Mouse (Mus musculus): ENCODE results near the gene Gnptab. TPM values are rescaled to one million over a fixed set of nuclear protein-coding genes. Genes with fewer than 3 reads are reported as not detected.

Gene Gnptab
- total and polyA plus RNA-seq, 2 experiments from 2014 or later: 24.0 to 56.0 TPM

DNA sequence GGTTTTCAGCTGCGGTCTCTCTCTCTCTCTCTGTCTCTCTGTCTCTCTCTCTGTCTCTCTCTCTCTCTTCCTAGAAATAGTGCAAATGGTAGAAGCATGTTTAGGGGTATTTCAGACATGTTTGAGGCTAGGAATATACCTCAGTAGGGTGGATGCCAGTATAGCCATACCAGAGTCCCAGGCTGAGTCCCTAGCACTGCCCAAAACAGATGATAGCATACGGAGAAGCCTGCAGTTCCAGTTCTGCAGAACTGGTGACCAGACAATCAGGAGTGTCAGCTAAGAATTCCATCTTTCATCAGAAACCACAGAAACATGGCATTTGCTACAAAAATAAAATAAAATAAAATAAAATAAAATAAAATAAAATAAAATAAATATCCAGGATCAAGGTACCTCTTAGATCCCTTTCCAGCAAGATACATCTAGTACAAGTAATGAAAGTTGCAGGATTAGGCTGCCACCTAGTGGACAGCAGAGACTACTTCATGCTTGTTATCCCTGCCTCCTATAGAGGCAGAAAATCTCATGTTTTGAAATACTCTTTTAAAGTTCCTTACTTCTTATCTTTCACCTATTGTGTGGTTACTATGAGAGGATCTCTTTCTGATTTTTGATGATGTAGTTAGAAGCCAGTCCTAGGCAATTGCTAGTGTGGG lies 47.4 kb downstream of the Gnptab start:
- Histone ChIP-seq H3K9ac (replicated peaks; ENCODE audit: low read length, poor library complexity, severe bottlenecking) (no peak overlapping the region), H3K4me1 (ENCODE audit: insufficient read depth, low read length) (no peaks in the 10 kb centered on the region), H3K4me2 (ENCODE audit: low read depth, low read length, poor library complexity, severe bottlenecking) (no peak overlapping the region), H3K4me3 (ENCODE audit: low read depth, low read length) (no peak overlapping the region), H3K9me3 (ENCODE audit: low read length) (no peaks in the 10 kb centered on the region), H3K27me3 (ENCODE audit: insufficient read depth, low read length) (no peaks in the 10 kb centered on the region), H3K36me3 (ENCODE audit: insufficient read depth, low read length) (peaks cover 36% of the 10 kb centered on the region), H3K27ac (ENCODE audit: low read depth, low read length) (no peak overlapping the region)
- DNase-seq (ENCODE audit: low spot score): peak; percentile 85
- peak; percentile 89 for TF ChIP-seq CTCF (IDR thresholded peaks at IDR 0.05)
- peak; percentile 87 for ATAC-seq (ENCODE audit: low FRiP score)
- 94% methylated on average over 2 of the region's 2 CpGs for WGBS

DNA sequence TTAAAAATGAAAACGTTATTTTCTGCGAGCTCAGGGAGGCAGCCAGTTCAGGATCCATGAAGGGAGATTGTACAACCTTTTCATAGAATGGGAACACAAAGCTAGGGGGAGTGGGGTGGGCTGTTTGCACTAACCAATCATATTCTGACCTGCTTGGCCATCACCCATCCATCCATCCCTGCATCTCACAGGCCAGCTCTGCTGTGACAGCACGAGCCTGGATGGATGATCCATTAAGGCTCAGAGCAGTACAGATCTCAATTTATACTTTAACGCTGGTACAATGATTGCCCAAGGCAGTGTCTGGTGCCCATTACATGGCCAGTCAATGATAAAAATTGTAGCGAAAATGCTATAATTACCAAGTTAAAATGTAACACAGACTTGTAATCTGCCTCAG lies 48.0 kb downstream of the Gnptab start:
- ATAC-seq (ENCODE audit: low FRiP score) (no peak), DNase-seq (ENCODE audit: low spot score) (no peak)
- H3K36me3 ChIP-seq (ENCODE audit: insufficient read depth, low read length): peaks cover 39% of the 10 kb centered on the region
- H3K9me3 ChIP-seq (ENCODE audit: low read length): no peaks in the 10 kb centered on the region
- no peak overlapping the region for H3K9ac ChIP-seq (replicated peaks; ENCODE audit: low read length, poor library complexity, severe bottlenecking)
- no peaks in the 10 kb centered on the region for H3K4me1 ChIP-seq (ENCODE audit: insufficient read depth, low read length)
- H3K27me3 ChIP-seq (ENCODE audit: insufficient read depth, low read length): no peaks in the 10 kb centered on the region
- H3K4me3 ChIP-seq (ENCODE audit: low read depth, low read length): no peak overlapping the region
- H3K4me2 ChIP-seq (ENCODE audit: low read depth, low read length, poor library complexity, severe bottlenecking): no peak overlapping the region
- TF ChIP-seq CTCF (IDR thresholded peaks at IDR 0.05): no peak
- 56% methylated on average over 5 of the region's 5 CpGs for WGBS
- no peak overlapping the region for H3K27ac ChIP-seq (ENCODE audit: low read depth, low read length)

DNA sequence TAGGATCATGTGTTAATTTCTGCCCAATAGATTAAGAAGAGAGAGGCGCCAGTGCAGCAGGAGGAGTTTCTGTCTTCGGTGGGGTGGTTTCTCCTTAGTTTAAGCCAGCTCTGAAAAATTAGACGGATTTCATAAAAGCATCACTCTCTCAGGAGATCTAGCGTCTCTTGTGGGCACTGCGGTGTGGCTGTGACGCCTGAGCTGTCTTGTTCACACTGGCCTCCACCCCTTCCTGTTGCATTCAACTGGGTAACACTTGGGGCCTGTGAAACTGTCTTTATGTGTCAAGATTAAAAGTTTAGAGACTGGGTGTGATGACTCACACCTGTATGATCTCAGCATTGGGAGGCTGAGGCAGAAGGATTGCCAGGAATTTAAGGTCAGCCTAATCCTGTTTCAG lies 49.1 kb downstream of the Gnptab start:
- ATAC-seq (ENCODE audit: low FRiP score): no peak
- no peak for TF ChIP-seq CTCF (IDR thresholded peaks at IDR 0.05)
- H3K36me3 ChIP-seq (ENCODE audit: insufficient read depth, low read length): peaks cover 39% of the 10 kb centered on the region

DNA sequence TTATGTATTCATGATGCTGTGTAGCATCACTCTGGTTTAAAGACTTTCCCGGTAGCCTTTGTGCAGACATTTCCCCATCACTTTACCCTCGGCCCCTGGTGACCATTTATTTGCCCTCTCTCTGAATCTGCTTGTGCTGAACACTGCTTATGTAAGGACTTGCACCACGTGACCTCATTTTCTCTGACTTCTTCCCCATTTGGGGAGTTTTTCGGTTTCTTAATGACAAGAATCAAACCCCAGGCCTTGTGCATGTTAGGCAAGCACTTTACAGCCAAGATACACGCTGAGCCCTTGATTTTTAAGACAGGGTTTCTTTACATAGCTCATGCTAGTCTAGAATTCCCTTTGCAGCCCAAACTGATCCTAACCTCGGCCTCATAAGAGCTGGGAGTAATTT lies 62.3 kb downstream of the Gnptab start:
- H3K27me3 ChIP-seq (ENCODE audit: insufficient read depth, low read length): no peaks in the 10 kb centered on the region
- H3K9me3 ChIP-seq (ENCODE audit: low read length): no peaks in the 10 kb centered on the region
- WGBS: 93% methylated on average over 6 of the region's 6 CpGs
- H3K27ac ChIP-seq (ENCODE audit: low read depth, low read length): no peak overlapping the region
- ATAC-seq (ENCODE audit: low FRiP score): no peak
- no peak for TF ChIP-seq CTCF (IDR thresholded peaks at IDR 0.05)
- H3K9ac ChIP-seq (replicated peaks; ENCODE audit: low read length, poor library complexity, severe bottlenecking): no peak overlapping the region
- no peak for DNase-seq (ENCODE audit: low spot score)
- H3K4me3 ChIP-seq (ENCODE audit: low read depth, low read length): no peak overlapping the region
- H3K36me3 ChIP-seq (ENCODE audit: insufficient read depth, low read length): peaks cover 31% of the 10 kb centered on the region
- no peaks in the 10 kb centered on the region for H3K4me1 ChIP-seq (ENCODE audit: insufficient read depth, low read length)
- no peak overlapping the region for H3K4me2 ChIP-seq (ENCODE audit: low read depth, low read length, poor library complexity, severe bottlenecking)

More for the DNA sequence above, 49.1 kb downstream of the Gnptab start:
- no peak for DNase-seq (ENCODE audit: low spot score)
- Histone ChIP-seq H3K27me3 (ENCODE audit: insufficient read depth, low read length) (no peaks in the 10 kb centered on the region), H3K4me2 (ENCODE audit: low read depth, low read length, poor library complexity, severe bottlenecking) (no peak overlapping the region), H3K27ac (ENCODE audit: low read depth, low read length) (no peak overlapping the region), H3K9me3 (ENCODE audit: low read length) (no peaks in the 10 kb centered on the region), H3K4me1 (ENCODE audit: insufficient read depth, low read length) (no peaks in the 10 kb centered on the region), H3K4me3 (ENCODE audit: low read depth, low read length) (no peak overlapping the region), H3K9ac (replicated peaks; ENCODE audit: low read length, poor library complexity, severe bottlenecking) (no peak overlapping the region)
- 94% methylated on average over 6 of the region's 6 CpGs for WGBS

DNA sequence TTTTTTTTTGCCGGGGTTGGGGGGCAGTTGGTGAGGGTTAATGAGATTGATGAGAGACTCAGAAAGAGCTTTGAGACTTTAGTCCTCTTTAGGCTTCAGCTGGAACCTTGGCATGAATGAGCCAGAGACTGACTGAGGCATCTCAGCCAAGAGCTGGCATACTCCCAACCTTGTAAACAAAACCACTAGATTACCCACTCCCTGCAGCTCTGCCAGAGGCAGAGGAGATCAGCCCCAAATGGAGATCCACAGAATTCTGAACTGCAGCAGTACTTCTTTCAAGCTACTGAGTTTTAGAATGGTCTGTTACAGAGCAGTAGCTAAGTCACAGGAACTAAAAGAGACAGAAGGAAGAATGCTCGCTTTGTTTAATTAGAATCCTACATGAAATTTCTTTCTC lies 72.3 kb downstream of the Gnptab start:
- H3K4me2 ChIP-seq (ENCODE audit: low read depth, low read length, poor library complexity, severe bottlenecking): no peak overlapping the region
- H3K4me3 ChIP-seq (ENCODE audit: low read depth, low read length): no peak overlapping the region
- no peaks in the 10 kb centered on the region for H3K4me1 ChIP-seq (ENCODE audit: insufficient read depth, low read length)
- TF ChIP-seq CTCF (IDR thresholded peaks at IDR 0.05): no peak
- no peaks in the 10 kb centered on the region for H3K9me3 ChIP-seq (ENCODE audit: low read length)
- no peaks in the 10 kb centered on the region for H3K27me3 ChIP-seq (ENCODE audit: insufficient read depth, low read length)
- DNase-seq (ENCODE audit: low spot score): peak; percentile 91
- H3K27ac ChIP-seq (ENCODE audit: low read depth, low read length): no peak overlapping the region
- WGBS: 59% methylated on average over 2 of the region's 2 CpGs
- peaks cover 7% of the 10 kb centered on the region; the same call in 1 of the 2 replicates for H3K36me3 ChIP-seq (ENCODE audit: insufficient read depth, low read length)
- ATAC-seq (ENCODE audit: low FRiP score): 0 out of 2 replicates have a peak, but pooled peaks have one; percentile 47
- H3K9ac ChIP-seq (replicated peaks; ENCODE audit: low read length, poor library complexity, severe bottlenecking): no peak overlapping the region

DNA sequence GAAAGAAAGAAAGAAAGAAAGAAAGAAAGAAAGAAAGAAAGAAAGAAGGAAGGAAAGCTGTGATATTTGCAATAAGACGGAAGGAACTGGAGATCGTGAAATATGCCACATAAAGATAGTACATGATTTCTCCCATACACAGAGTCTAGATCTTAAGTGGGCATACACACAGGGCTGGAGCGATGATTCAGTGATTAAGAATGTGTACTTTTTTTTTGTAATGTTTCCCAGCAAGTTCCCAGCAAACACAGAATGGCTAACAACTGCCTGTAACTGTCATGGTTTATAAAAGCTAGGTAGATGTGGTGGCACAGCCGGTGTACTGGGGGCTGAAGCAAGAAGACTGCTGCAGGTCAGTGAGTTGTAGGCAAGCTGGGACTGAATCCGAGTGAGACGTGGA lies 73.1 kb downstream of the Gnptab start:
- no peak for DNase-seq (ENCODE audit: low spot score)
- no peaks in the 10 kb centered on the region for H3K36me3 ChIP-seq (ENCODE audit: insufficient read depth, low read length)
- H3K9me3 ChIP-seq (ENCODE audit: low read length): no peaks in the 10 kb centered on the region
- H3K27ac ChIP-seq (ENCODE audit: low read depth, low read length): no peak overlapping the region
- no peak for ATAC-seq (ENCODE audit: low FRiP score)
- no peaks in the 10 kb centered on the region for H3K4me1 ChIP-seq (ENCODE audit: insufficient read depth, low read length)
- no peak for TF ChIP-seq CTCF (IDR thresholded peaks at IDR 0.05)
- WGBS: 76% methylated on average over 6 of the region's 6 CpGs
- H3K27me3 ChIP-seq (ENCODE audit: insufficient read depth, low read length): no peaks in the 10 kb centered on the region
- H3K4me2 ChIP-seq (ENCODE audit: low read depth, low read length, poor library complexity, severe bottlenecking): no peak overlapping the region
- H3K4me3 ChIP-seq (ENCODE audit: low read depth, low read length): no peak overlapping the region
- H3K9ac ChIP-seq (replicated peaks; ENCODE audit: low read length, poor library complexity, severe bottlenecking): no peak overlapping the region

Data from midbrain, postnatal 0 days (tissue).